Mouse (Mus musculus) ovary, postnatal 10 days (tissue): ENCODE data around the gene Kcnj4.
"Not testable (repeated sequence)": the region's sequence is repeated elsewhere in the genome, so short reads cannot be mapped to it uniquely, and the experiment has no call there.

ENCODE experiments used
- DNase-seq: peaks from one replicate; pipeline ENCODE4 v3.0.0; 2022; ENCODE audit warnings: low spot score

Kcnj4 gene

DNA sequence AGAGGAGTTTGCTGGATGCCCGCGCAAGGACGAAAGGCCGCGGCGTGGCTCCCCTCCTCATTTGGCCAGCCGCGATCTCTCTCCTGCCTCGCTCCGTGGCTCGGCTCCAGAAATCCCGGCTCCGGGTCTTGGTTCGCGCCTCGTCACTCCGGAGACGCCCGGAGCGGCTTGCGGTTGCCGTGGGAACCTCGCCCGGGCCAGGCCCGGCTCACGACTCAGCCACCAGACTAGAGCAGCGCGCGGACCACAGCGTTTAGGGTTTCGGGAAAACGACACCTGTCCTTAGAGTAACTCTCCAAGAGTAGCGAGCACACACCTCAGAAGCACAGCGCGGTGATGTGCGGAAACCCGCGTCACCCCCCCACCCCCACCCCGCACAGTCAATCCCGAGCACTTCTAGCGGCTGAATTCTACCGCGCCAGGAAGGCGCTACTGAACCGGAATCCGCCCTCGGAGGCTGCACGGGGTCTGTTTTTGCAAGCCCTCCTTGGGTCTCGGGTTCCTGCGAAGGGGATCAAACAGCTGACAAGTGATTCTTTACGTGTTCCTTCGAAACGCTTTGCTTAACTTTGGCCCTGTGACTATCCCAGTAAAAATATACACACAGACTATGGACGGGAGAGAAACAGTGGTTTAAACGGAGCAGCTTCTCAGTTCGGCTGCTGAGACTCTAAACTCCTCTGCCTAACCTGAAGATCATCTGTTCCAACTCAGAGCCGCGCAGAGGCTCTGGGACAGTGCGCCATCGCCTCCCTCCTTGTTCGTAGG, 6.7 kb upstream of the Kcnj4 start:
- peak; percentile 76 for DNase-seq

GRCm38 (mm10) chr15:79510425-79510824, 5.4 kb upstream of the Kcnj4 start:
- DNase-seq, result no peak

- no peak for DNase-seq
Measured at GRCm38 (mm10) chr15:79509998-79510397, 5.0 kb upstream of the Kcnj4 start.

- no peak for DNase-seq
Measured at GRCm38 (mm10) chr15:79507055-79507828, 2.2 kb upstream of the Kcnj4 start.

GRCm38 (mm10) chr15:79506460-79506859, 1.4 kb upstream of the Kcnj4 start:
- no peak for DNase-seq

GRCm38 (mm10) chr15:79505616-79506283, 709 bp upstream of the Kcnj4 start:
- peak; percentile 42 for DNase-seq

DNA sequence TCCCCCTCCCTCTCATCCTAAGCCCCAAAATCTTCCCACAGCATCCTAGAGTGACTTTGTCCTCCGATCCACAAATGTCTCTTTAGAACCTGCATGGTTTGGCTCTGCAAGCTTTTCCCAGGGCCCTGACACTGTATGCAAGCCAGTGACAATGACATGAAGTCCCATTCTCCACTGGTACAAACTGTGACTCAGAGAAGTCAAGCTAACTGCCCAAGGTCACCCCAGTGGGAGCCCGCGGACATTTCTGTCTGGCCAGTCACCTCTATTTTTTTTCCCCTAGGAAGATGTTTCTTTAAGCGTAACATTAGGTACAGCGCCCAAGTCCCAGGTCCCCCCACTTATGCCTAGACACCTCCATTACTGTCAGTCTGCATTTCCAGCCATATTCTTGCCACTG, 1.6 kb downstream of the Kcnj4 start:
- no peak for DNase-seq

DNA sequence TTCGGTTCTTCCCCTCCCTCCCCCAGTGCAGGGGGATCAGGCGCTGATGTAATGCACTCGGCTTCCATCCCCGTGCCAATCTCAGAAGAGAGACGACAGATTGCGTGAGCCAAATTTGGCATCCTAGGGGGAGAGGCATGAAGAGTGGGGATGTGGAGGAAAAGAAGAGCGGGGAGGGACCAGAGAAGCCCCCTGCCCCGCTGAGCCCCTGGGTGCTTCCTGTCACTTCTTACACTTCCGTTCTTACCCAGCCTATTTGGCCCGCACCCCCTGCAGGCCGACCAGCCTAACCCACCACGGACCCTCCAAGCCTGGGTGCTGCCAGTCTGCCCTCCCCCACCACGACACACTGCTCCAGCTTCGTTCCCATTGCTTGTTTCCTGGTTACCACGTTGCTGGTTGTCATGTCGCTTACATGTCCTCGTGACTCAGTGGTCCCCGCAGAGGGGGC, 2.1 kb downstream of the Kcnj4 start:
- no peak for DNase-seq

DNA sequence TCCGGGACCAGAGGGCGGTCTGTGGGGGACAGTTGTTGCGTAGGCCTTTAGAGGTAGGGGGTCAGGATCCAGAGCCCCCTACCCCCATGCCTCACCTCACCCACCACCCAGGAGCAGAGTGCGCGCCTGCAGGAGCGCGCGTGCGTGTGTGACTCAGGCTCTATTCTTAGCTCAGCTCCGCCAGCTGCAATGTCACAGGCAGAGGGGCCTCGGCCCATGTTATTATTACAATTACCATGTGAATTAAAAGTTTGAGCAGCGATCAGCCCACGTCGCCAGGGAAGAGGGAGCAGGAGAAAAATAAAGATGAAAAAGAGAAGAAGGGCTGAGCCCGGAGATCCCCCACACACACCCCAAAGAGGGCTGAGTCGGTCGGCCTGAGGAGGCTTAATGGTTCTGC, 4.9 kb downstream of the Kcnj4 start:
- no peak for DNase-seq

DNA sequence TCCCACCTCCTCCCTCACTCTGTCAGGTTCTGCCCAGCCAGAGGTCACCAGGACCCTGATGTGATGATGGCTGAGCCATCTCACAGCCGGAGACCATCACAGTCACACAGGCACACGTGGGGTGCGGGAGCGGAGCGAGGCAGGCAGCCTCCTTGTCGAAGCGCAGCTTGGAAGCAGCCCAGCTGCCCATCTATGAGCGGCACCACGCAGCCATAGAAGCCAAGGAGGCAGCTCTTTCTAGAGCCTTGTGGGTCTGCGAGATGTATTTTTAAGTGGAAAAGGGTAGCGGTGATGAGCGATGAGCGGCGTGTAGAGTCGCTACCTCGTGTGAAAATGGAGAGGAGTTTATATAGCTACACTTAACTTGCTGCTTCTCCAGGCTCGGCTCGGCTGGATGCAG, 11.5 kb downstream of the Kcnj4 start:
- no peak for DNase-seq

DNA sequence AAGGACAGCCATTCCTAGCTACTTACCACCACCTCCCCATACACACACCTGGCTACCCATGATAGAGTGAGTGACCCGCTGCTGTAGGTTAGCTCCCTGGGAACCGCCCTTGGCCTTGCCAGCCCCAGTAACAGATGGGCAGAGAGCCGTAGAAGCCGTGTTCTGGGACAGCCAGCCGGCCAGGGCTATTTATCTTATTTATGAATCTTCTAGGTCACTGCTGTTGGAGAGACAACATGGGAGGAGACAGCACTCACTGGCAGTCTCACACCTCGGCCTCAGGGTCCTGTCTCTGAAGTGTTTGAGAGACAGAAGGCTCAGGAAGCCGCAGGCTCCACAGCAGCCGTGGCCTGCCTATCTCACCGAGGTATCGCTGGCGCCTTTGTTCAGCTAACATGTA, 15.6 kb downstream of the Kcnj4 start:
- DNase-seq, result no peak

- no peak for DNase-seq
Measured at GRCm38 (mm10) chr15:79481181-79481688, 23.8 kb downstream of the Kcnj4 start.

DNA sequence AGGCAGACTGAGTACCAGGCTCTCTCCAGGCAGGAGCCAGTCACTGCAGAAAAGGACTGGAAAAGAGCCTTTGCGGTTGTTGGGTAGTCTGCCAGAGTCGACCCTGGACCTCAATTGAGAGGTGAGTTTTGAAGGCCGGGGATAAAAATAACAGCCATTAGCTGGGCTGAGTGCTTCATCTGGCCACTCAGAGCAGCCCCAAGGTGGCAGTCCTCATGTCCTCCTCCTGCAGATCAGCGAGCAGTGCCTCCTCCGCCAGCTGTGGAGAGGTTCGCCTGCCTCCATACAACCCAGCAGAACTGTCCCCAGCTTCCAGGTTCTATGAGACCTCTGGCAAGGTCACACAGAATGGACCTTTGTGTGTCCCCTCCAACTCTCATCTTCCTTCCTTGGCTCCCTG, 27.8 kb downstream of the Kcnj4 start:
- no peak for DNase-seq

DNA sequence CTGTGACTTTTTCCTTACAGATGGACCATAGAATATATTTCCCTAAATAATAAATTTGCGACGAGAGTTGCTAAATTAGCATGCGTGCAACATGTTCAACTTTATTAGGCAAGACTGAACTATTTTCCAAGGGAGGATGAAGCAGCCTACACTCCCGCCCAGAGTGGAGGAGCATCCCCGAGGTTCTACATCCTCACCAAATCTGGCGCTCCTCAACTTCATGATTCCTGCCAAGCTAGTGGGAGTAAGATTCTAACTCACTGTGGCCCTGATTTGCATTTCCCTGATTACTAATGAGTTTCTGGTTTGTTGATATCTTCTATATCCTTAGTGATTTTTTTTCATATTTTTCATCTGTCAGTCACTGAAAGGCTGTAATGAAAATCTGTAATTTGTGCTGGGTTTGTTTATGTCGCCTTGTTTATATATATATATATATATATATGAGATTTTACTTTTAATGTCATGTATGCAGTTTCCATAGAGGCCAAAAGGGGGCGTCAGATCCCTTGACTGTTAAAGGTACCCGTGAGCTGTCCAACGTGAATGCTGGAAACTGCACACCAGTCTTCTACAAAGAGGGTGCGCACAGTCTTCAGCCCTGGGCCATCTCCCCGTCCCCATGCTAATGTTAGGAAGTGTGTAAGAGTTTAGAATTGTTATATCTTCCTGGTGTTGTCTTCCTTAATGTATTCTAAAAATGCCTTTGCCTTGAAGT, 31.2 kb downstream of the Kcnj4 start:
- no peak for DNase-seq

GRCm38 (mm10) chr15:79473042-79473441, 32.0 kb downstream of the Kcnj4 start:
- no peak for DNase-seq

GRCm38 (mm10) chr15:79471095-79471494, 33.9 kb downstream of the Kcnj4 start:
- DNase-seq, result no peak

- no peak for DNase-seq
Measured at GRCm38 (mm10) chr15:79470583-79470982, 34.5 kb downstream of the Kcnj4 start.

DNA sequence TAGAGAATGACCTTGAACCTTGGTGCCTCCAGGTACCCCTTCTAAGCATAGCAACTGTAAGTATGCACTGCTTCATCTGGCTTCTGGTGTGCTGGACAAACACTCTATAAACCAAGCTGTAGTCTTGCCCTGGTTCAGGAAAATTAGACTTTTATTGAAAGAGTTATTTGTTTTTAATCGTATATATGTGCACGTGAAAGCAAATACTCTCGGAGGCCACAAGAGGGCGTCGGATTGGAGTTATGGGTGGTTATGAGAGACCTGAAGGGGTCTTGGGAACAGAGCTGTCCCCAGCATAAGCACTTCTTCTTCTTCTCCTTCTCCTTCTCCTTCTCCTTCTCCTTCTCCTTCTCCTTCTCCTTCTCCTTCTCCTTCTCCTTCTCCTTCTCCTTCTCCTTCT, 35.5 kb downstream of the Kcnj4 start:
- DNase-seq, result no peak

DNA sequence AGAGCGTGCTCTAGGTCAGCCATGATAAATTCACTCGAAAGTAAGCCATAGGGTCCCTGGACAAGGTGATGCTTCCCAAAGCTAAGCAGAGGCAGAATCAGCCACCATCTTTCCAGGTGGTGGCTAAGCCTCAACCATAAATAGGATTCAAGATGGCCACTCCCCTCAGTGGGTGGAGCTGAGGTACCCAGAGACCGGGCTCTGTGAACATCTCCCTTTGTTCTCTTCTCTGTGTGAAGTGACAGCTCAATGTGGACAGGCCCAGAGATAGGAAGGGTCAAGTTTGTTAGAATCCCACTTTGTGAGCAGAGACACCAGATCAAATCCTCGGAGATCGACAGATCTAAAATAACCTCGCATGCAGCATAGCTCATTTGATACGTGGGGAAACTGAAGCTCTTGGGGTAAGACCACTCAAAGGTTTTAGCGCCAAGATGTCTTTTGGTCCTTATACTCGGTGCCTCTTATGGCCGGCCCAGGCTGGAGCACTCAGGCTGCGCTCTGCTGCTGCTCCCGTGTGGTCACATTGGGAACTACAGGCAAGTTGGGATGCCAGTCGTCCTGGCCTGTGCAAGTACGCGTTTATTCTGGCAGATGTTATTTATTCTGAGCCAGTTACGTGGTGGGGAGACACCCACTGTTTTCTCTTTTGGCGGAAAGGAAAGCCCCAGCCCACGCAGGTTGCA, 38.3 kb downstream of the Kcnj4 start:
- DNase-seq, result peak; percentile 83

DNA sequence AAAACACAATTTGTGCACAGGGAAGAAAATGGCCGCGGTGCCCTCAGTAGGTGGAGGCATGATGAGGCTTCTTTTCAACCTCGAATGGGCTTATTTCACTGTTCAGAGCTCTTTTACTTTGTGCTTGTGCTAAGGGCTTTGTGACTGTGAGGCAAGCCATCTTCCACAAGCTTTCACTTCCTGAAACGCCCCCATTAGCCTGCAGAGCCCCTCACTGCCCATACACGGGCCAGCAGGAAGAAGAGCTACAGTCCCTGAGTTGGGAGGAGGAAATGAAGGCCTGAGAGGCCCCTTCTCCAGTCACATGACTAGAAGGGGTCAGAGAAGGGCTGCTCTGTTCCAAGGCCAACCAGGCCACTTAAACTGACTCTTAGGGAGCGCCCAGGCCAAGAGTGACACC, 48.5 kb downstream of the Kcnj4 start:
- DNase-seq, result no peak

DNA sequence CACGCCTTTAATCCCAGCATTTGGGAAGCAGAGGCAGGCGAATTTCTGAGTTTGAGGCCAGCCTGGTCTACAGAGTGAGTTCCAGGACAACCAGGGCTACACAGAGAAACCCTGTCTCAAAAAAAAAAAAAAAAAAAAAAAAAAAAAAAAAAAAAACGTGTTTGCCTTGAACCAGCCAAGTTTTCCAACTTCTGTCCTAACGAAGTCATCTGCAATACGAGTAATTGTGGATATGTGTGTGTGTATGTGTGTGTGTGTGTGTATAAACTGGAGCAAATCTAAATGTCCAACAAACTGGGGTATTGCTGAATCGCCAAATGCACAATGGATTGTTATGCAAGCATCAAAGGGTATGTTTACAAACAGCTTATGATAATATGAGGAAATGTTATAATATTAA, 48.9 kb downstream of the Kcnj4 start:
- DNase-seq, result not testable (repeated sequence)
